Mouse (Mus musculus) myocyte (in vitro differentiated cells): ENCODE results near the gene Tceanc2.

Experiments used
- E2F4 ChIP-seq: IDR thresholded peaks from one replicate; pipeline ENCODE4 v1.6.1; 2011; ENCODE audit warnings: mild to moderate bottlenecking, control low read depth, moderate library complexity; ENCODE audit not compliant: insufficient read depth
- MAX ChIP-seq: IDR thresholded peaks from one replicate; pipeline ENCODE4 v1.6.1; 2011; ENCODE audit warnings: low read depth, mild to moderate bottlenecking, control low read depth
- MYOD1 ChIP-seq, 3 experiments: IDR thresholded peaks; one replicate each; pipeline ENCODE4 v1.6.1; 2011; ENCODE audit warnings: control low read depth in 2 of 3, low read depth in 2 of 3, mild to moderate bottlenecking in 2 of 3, moderate library complexity in 1 of 3; ENCODE audit not compliant: insufficient read length in 2 of 3, control insufficient read depth in 1 of 3
- MYOG ChIP-seq, 3 experiments: IDR thresholded peaks; one replicate each; pipeline ENCODE4 v1.6.1; 2011; ENCODE audit warnings: control low read depth in 2 of 3, low read depth in 2 of 3, mild to moderate bottlenecking in 2 of 3; ENCODE audit not compliant: insufficient read length in 2 of 3, control insufficient read depth in 1 of 3, insufficient read depth in 1 of 3
- POLR2A ChIP-seq: IDR thresholded peaks from one replicate; pipeline ENCODE4 v1.6.1; 2011; ENCODE audit warnings: low read depth, mild to moderate bottlenecking, control low read depth, moderate library complexity; ENCODE audit not compliant: insufficient read length
- POLR2AphosphoS2 ChIP-seq: IDR thresholded peaks from one replicate; pipeline ENCODE4 v1.6.1; 2011; ENCODE audit warnings: low read depth, control low read depth; ENCODE audit not compliant: insufficient read length
- SRF ChIP-seq: IDR thresholded peaks from one replicate; pipeline ENCODE4 v1.6.1; 2011; ENCODE audit warnings: low read depth; ENCODE audit not compliant: control insufficient read depth, insufficient read length
- TCF12 ChIP-seq: IDR thresholded peaks from one replicate; pipeline ENCODE4 v1.6.1; 2011; ENCODE audit warnings: mild to moderate bottlenecking, control low read depth; ENCODE audit not compliant: poor library complexity, insufficient read depth, severe bottlenecking
- USF1 ChIP-seq: IDR thresholded peaks from one replicate; pipeline ENCODE4 v1.6.1; 2011; ENCODE audit warnings: low read depth, mild to moderate bottlenecking, control low read depth, moderate library complexity

- TF ChIP-seq POLR2A (no peak), POLR2AphosphoS2 (no peak), USF1 (no peak), MYOG (IDR thresholded peaks at IDR 0.05; ENCODE audit: control insufficient read depth in 1 of 3, insufficient read depth in 1 of 3, insufficient read length in 2 of 3, low read depth in 2 of 3) (no peak), E2F4 (no peak), TCF12 (no peak), MYOD1 (IDR thresholded peaks at IDR 0.05; ENCODE audit: control insufficient read depth in 1 of 3, insufficient read length in 2 of 3, low read depth in 2 of 3) (no peak), SRF (no peak), MAX (no peak)
These were observed 76.7 kb downstream of the Tceanc2 start for GRCm38 (mm10) chr4:107102220-107102619.
